Mouse (Mus musculus): ENCODE measurements around the gene Ehd3. TPM values are rescaled to one million over a fixed set of nuclear protein-coding genes. Genes with fewer than 3 reads are reported as not detected.

Ehd3 gene
- polyA plus RNA-seq, 1 experiment from 2014 or later = 20.0 TPM

DNA sequence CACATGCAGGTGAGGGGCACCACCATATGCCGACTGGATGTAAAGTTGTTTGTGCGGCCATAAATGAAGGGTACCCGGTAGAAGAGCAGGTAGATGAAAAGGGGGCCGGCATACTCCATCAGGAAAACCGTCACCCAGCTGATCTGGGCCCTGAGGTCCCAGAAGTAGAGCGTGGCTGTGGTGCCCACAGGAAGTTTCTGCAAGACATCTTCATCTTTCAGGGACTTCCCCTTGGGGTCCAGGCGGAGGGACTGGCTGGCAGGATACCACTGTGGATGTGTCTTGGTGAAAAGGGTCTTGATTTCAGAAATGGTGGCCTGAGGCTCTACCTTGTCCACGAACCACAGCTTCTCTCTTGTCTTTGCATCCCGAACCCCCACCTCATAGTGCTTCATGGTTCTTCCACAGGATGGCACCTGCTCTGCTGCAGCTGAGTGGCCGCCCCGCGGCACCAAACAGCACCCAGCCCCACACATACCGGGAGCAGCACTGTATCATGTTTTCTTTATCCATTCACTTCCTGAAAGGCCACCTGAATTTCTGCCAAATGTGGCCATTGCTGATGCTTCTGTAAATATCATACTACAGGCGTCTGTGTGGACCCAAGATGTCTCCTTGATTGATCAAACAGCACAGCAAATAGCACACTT is 67.1 kb downstream of the Ehd3 start:
- no peak for ATAC-seq (ENCODE audit: low FRiP score)

DNA sequence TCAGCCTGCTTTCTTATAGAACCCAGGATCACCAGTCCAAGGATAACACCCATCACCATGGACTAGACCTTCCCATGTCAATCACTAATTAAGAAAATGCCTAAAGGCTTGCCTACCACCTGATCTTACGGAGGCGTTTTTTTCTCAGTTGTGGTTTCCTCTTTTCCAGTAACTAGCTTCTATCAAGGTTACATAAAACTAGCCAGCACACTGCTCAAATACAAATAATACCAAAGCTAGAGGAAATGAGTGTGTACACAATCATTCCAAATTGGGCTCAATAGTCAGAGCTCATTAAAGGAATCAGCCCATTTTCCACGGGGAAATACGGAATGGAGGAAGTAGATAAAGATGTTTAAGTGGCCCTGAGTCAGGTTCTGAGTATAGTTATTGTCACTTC is 71.3 kb downstream of the Ehd3 start:
- no peak overlapping the region for H3K27ac ChIP-seq
- WGBS = 95% methylated on average over 4 of the region's 4 CpGs
- no peak for ATAC-seq (ENCODE audit: low FRiP score)

More for the DNA sequence above, 67.1 kb downstream of the Ehd3 start:
- WGBS = 95% methylated on average over 14 of the region's 14 CpGs
- Histone ChIP-seq H3K4me2 (replicated peaks) (no peak overlapping the region), H3K36me3 (replicated peaks; ENCODE audit: control insufficient read depth, insufficient read depth) (no peaks in the 10 kb centered on the region), H3K27me3 (ENCODE audit: control insufficient read depth, insufficient read depth, low read length) (no peaks in the 10 kb centered on the region), H3K27ac (no peak overlapping the region), H3K4me3 (replicated peaks; ENCODE audit: low read length) (no peak overlapping the region), H3K4me1 (replicated peaks; ENCODE audit: control insufficient read depth, insufficient read depth, low read length) (no peaks in the 10 kb centered on the region), H3K9ac (no peak overlapping the region), H3K9me3 (ENCODE audit: control insufficient read depth, low read length) (no peaks in the 10 kb centered on the region)
- no peak for DNase-seq (ENCODE audit: low spot score)

DNA sequence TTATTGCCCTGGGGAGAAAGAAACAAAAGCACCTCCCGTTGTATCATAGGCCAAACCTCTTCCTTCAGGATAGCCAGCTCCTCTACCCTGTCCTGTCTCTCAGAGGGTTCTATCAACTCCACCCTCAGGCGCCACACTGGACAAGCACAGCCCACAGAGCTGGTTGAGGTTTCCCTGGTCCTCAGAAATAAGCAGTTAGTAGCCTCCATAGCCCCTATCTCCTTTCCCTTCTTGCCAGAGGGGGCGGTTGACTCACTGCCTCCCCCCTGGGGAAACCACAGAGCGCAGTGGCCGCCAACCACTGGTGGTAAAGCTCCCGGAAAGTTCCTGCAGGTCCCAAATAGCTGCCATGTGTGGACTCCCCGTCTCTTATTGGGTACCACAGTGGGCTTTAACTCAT is 71.7 kb downstream of the Ehd3 start:
- H3K9ac ChIP-seq = no peak overlapping the region
- no peak for ATAC-seq (ENCODE audit: low FRiP score)
- no peak for DNase-seq (ENCODE audit: low spot score)
- H3K27ac ChIP-seq = no peak overlapping the region
- no peak overlapping the region for H3K4me3 ChIP-seq (replicated peaks; ENCODE audit: low read length)
- no peak overlapping the region for H3K4me2 ChIP-seq (replicated peaks)
- H3K9me3 ChIP-seq (ENCODE audit: control insufficient read depth, low read length) = no peaks in the 10 kb centered on the region
- H3K36me3 ChIP-seq (replicated peaks; ENCODE audit: control insufficient read depth, insufficient read depth) = no peaks in the 10 kb centered on the region
- H3K4me1 ChIP-seq (replicated peaks; ENCODE audit: control insufficient read depth, insufficient read depth, low read length) = no peaks in the 10 kb centered on the region
- H3K27me3 ChIP-seq (ENCODE audit: control insufficient read depth, insufficient read depth, low read length) = no peaks in the 10 kb centered on the region
- 89% methylated on average over 7 of the region's 7 CpGs for whole genome bisulfite sequencing

More for the DNA sequence above, 71.3 kb downstream of the Ehd3 start:
- H3K4me2 ChIP-seq (replicated peaks) = no peak overlapping the region
- no peaks in the 10 kb centered on the region for H3K9me3 ChIP-seq (ENCODE audit: control insufficient read depth, low read length)
- DNase-seq (ENCODE audit: low spot score) = no peak
- no peak overlapping the region for H3K9ac ChIP-seq
- no peaks in the 10 kb centered on the region for H3K27me3 ChIP-seq (ENCODE audit: control insufficient read depth, insufficient read depth, low read length)
- no peaks in the 10 kb centered on the region for H3K4me1 ChIP-seq (replicated peaks; ENCODE audit: control insufficient read depth, insufficient read depth, low read length)
- no peaks in the 10 kb centered on the region for H3K36me3 ChIP-seq (replicated peaks; ENCODE audit: control insufficient read depth, insufficient read depth)
- H3K4me3 ChIP-seq (replicated peaks; ENCODE audit: low read length) = no peak overlapping the region

DNA sequence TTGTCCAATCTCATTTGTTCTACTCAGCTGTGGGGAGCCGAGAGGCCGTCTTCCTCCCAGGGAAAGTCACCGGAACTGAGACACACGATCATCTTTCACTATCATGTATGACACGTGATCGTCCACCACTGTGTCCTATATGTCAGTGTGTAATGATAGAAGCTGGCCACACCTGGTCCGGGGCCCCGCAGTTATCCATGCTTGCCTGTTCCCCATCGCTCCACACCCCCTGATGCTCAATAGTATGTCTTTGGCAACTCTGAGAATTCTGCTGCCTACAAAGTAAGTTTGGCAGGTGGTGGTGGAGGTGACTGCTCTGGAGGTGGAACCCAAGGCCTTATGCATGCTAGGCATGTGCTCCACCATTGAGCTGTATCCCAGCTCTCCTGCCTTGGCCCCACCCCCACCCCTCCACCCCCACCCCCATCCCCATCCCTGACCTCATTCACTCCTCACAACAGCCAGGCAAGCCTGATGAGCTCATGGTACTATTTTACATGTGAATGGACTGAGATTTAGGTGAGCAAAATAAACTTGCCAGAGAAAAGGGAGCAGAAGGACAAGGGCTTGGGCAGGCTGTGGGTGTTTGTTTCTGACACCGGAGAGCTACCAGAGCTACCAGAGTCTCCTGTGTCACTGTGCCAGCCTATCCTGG is 75.5 kb downstream of the Ehd3 start:
- H3K27ac ChIP-seq = no peak overlapping the region
- no peaks in the 10 kb centered on the region for H3K27me3 ChIP-seq (ENCODE audit: control insufficient read depth, insufficient read depth, low read length)
- H3K9me3 ChIP-seq (ENCODE audit: control insufficient read depth, low read length) = no peaks in the 10 kb centered on the region
- no peak overlapping the region for H3K4me3 ChIP-seq (replicated peaks; ENCODE audit: low read length)
- H3K36me3 ChIP-seq (replicated peaks; ENCODE audit: control insufficient read depth, insufficient read depth) = no peaks in the 10 kb centered on the region
- no peaks in the 10 kb centered on the region for H3K4me1 ChIP-seq (replicated peaks; ENCODE audit: control insufficient read depth, insufficient read depth, low read length)
- no peak overlapping the region for H3K4me2 ChIP-seq (replicated peaks)
- no peak overlapping the region for H3K9ac ChIP-seq
- WGBS = 85% methylated on average over 10 of the region's 10 CpGs
- ATAC-seq (ENCODE audit: low FRiP score) = no peak
- no peak for DNase-seq (ENCODE audit: low spot score)

GRCm38 (mm10) chr17:73880286-73880685 is 76.4 kb downstream of the Ehd3 start:
- no peak overlapping the region for H3K27ac ChIP-seq
- DNase-seq (ENCODE audit: low spot score) = no peak
- H3K4me2 ChIP-seq (replicated peaks) = no peak overlapping the region
- H3K4me1 ChIP-seq (replicated peaks; ENCODE audit: control insufficient read depth, insufficient read depth, low read length) = no peaks in the 10 kb centered on the region
- no peaks in the 10 kb centered on the region for H3K9me3 ChIP-seq (ENCODE audit: control insufficient read depth, low read length)
- 89% methylated on average over 6 of the region's 6 CpGs for WGBS
- no peak for ATAC-seq (ENCODE audit: low FRiP score)
- H3K27me3 ChIP-seq (ENCODE audit: control insufficient read depth, insufficient read depth, low read length) = no peaks in the 10 kb centered on the region
- H3K9ac ChIP-seq = no peak overlapping the region
- H3K36me3 ChIP-seq (replicated peaks; ENCODE audit: control insufficient read depth, insufficient read depth) = no peaks in the 10 kb centered on the region
- no peak overlapping the region for H3K4me3 ChIP-seq (replicated peaks; ENCODE audit: low read length)

DNA sequence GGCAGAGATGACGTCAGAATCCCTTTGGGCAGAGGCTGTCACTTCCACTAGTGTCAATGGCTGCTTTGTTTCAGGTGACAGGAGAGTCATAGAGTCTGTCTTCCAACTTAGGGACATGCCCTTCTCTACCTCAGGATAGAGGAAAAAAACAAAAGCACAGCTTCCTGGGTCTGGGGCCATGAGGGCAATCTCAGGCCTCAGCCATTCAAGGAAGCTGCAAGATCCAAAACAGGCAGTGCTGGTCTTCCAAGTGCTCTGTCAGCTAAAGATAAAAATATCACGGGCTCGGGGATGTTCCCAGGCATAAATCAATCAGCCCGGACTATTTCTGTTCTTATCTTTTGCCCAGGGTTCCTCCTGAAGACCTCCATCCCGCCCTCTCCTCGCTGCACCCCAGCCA is 77.4 kb downstream of the Ehd3 start:
- DNase-seq (ENCODE audit: low spot score) = no peak

More for the DNA sequence above, 77.4 kb downstream of the Ehd3 start:
- H3K27me3 ChIP-seq (ENCODE audit: control insufficient read depth, insufficient read depth, low read length) = no peaks in the 10 kb centered on the region
- WGBS = 82% methylated on average over 6 of the region's 6 CpGs
- ATAC-seq (ENCODE audit: low FRiP score) = no peak
- no peak overlapping the region for H3K4me3 ChIP-seq (replicated peaks; ENCODE audit: low read length)
- no peak overlapping the region for H3K27ac ChIP-seq
- no peaks in the 10 kb centered on the region for H3K4me1 ChIP-seq (replicated peaks; ENCODE audit: control insufficient read depth, insufficient read depth, low read length)
- H3K4me2 ChIP-seq (replicated peaks) = no peak overlapping the region
- H3K9ac ChIP-seq = no peak overlapping the region
- H3K36me3 ChIP-seq (replicated peaks; ENCODE audit: control insufficient read depth, insufficient read depth) = no peaks in the 10 kb centered on the region
- H3K9me3 ChIP-seq (ENCODE audit: control insufficient read depth, low read length) = no peaks in the 10 kb centered on the region

Other genes starting within 250 kb of the Ehd3 start
- gene Galnt14, start 93.7 kb upstream of the Ehd3 start, polyA plus RNA-seq (2014; fragmentation: Nextera tagmentation; extraction: Ambion mirVana) = 16.8 and 17.5 TPM in 2 replicates
- gene Xdh, start 146.1 kb downstream of the Ehd3 start, polyA plus RNA-seq (2014; fragmentation: Nextera tagmentation; extraction: Ambion mirVana) = 0.16 and 0.24 TPM in 2 replicates
- not detected in 2 replicates for gene Srd5a2, start 243.8 kb downstream of the Ehd3 start, polyA plus RNA-seq (2014; fragmentation: Nextera tagmentation; extraction: Ambion mirVana)